Mouse (Mus musculus) testis, adult 2 months (tissue): ENCODE measurements at regions not wholly inside any gene's neighbourhood (a gene's known extent, or its start where the extent isn't known, plus 50 kb on each side); places are given as distances from the start of the nearest gene placed in this dataset.

ENCODE experiments used
- CTCF ChIP-seq: fragments of 200-500 bp; IDR thresholded peaks from 2 replicates; pipeline ENCODE4 v1.5.1; 2012; ENCODE audit warnings: low read depth, mild to moderate bottlenecking, inconsistent platforms, low read length, moderate library complexity; ENCODE audit not compliant: control insufficient read depth, insufficient read depth, insufficient replicate concordance
- POLR2A ChIP-seq: fragments of 200-500 bp; IDR thresholded peaks from 2 replicates; pipeline ENCODE4 v1.6.1; 2012; ENCODE audit warnings: low read depth, mild to moderate bottlenecking, inconsistent platforms, low read length, moderate library complexity; ENCODE audit not compliant: control insufficient read depth

GRCm38 (mm10) chr1:73560594-73560993, 544.9 kb upstream of the Tnp1 start:
- TF ChIP-seq POLR2A (no peak), CTCF (no peak)
